Mouse (Mus musculus): ENCODE results near the gene Chpt1.

Gene Chpt1

DNA sequence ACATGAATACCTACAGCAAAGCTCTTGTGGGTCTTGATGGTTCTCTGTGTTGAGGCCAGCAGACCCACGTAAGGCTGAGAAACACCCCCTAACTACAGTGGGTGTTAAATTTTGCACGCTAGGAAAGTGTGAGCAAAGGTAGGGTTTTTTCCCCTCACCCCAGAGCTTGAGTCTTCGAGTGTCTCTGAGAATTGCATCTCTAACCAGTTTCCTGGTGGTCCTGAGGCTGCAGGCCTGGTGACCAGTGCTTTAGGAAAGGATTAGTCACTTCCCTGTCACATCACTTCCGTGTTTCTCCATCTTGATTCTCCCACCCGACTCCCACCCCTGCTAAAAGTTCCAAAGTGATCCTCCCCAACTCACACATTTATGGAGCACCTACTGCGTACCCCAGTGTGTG lies 99.7 kb downstream of the Chpt1 start:
- DNase-seq (ENCODE audit: low spot score) = no peak

DNA sequence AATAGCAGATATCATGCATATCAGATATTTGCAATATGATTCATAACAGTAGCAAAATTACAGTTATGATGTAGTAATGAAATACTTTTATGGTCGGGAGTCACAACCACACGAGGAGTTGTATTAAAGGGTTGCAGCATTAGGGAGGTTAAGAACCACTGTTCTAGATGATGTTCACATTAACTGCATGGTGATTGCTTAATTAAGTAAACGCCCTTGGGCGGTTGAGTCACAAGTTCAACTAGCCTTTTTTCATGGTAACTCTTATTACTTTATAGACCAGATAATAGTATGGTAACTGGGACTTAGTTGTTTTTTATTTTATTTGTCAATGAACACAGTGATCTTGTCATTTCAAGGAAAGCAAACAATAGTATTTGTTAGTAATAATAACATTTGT lies 100.9 kb downstream of the Chpt1 start:
- no peak for DNase-seq (ENCODE audit: low spot score)
